Mouse (Mus musculus) kidney, postnatal 36 days (tissue): Measurements from ENCODE around the gene Glul.

Source experiments
- DNase-seq, 2 experiments: peaks; one replicate each; pipeline ENCODE4 v3.0.0; 2021 to 2022; ENCODE audit warnings: mixed read lengths in 2 of 2

Gene Glul

GRCm38 (mm10) chr1:153909963-153910291, 10.2 kb downstream of the Glul start:
- DNase-seq = peak in 1 of 2 experiments; percentile 26

- no peak for DNase-seq
Observed at GRCm38 (mm10) chr1:153910423-153910822, 10.7 kb downstream of the Glul start.

- peak in 1 of 2 experiments; percentile 53 for DNase-seq
Observed at GRCm38 (mm10) chr1:153911276-153911795, 11.6 kb downstream of the Glul start.

GRCm38 (mm10) chr1:153913869-153914268, 14.1 kb downstream of the Glul start:
- no peak for DNase-seq

GRCm38 (mm10) chr1:153918521-153919206, 18.9 kb downstream of the Glul start:
- DNase-seq = peak; percentile 65 to 85

- no peak for DNase-seq
Observed at GRCm38 (mm10) chr1:153921642-153922041, 21.9 kb downstream of the Glul start.

GRCm38 (mm10) chr1:153922571-153923021, 22.9 kb downstream of the Glul start:
- DNase-seq = no peak

GRCm38 (mm10) chr1:153924395-153925385, 24.9 kb downstream of the Glul start:
- DNase-seq = no peak

- DNase-seq = no peak
Observed at GRCm38 (mm10) chr1:153930431-153930830, 30.7 kb downstream of the Glul start.

GRCm38 (mm10) chr1:153933772-153934171, 34.0 kb downstream of the Glul start:
- DNase-seq = no peak

GRCm38 (mm10) chr1:153935844-153936380, 36.2 kb downstream of the Glul start:
- no peak for DNase-seq

- no peak for DNase-seq
Observed at GRCm38 (mm10) chr1:153937025-153937424, 37.3 kb downstream of the Glul start.

GRCm38 (mm10) chr1:153940986-153941385, 41.2 kb downstream of the Glul start:
- no peak for DNase-seq

GRCm38 (mm10) chr1:153945181-153945580, 45.4 kb downstream of the Glul start:
- DNase-seq = no peak

GRCm38 (mm10) chr1:153946971-153947370, 47.2 kb downstream of the Glul start:
- no peak for DNase-seq

- DNase-seq = no peak
Observed at GRCm38 (mm10) chr1:153947837-153948236, 48.1 kb downstream of the Glul start.

- DNase-seq = no peak
Observed at GRCm38 (mm10) chr1:153953232-153953631, 53.5 kb downstream of the Glul start.

GRCm38 (mm10) chr1:153953797-153954196, 54.1 kb downstream of the Glul start:
- no peak for DNase-seq

GRCm38 (mm10) chr1:153957850-153958249, 58.1 kb downstream of the Glul start:
- DNase-seq = no peak
